Mouse (Mus musculus) CD4-positive, CD25-positive, alpha-beta regulatory T cell, adult 2 months (primary cell): Measurements from ENCODE around the gene Ptpn5.

Experiments used
- DNase-seq: peaks from one replicate; pipeline ENCODE4 v3.0.0-alpha.2; 2012; ENCODE audit warnings: low read depth, low spot score

Ptpn5 gene

GRCm38 (mm10) chr7:47059339-47059738, 74.1 kb downstream of the Ptpn5 start:
- DNase-seq: no peak

- DNase-seq: no peak
These were observed 77.2 kb downstream of the Ptpn5 start for GRCm38 (mm10) chr7:47056273-47056672.

GRCm38 (mm10) chr7:47055744-47056143, 77.7 kb downstream of the Ptpn5 start:
- DNase-seq: no peak

DNA sequence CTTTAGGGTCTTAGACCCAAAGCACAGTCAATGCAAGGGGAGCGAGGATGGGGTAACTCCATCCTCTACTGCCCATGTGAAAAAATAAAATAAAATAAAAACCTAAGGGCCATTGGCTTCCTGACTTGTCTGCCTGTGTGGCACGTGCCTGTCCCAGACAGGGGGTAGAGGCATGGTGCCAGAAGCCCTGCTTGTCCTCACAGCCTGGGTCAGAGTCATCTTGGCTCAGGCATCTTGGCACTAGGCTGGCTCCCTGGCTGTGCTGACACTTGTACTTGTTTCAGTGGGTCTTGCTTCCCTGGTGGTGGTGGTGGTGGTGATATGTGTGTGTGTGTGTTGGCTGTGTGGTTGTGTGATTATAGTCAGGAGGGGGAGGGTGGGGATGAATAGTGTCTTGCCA, 78.8 kb downstream of the Ptpn5 start:
- DNase-seq: no peak

GRCm38 (mm10) chr7:47053287-47053686, 80.2 kb downstream of the Ptpn5 start:
- DNase-seq: no peak

GRCm38 (mm10) chr7:47052276-47052675, 81.2 kb downstream of the Ptpn5 start:
- DNase-seq: no peak

DNA sequence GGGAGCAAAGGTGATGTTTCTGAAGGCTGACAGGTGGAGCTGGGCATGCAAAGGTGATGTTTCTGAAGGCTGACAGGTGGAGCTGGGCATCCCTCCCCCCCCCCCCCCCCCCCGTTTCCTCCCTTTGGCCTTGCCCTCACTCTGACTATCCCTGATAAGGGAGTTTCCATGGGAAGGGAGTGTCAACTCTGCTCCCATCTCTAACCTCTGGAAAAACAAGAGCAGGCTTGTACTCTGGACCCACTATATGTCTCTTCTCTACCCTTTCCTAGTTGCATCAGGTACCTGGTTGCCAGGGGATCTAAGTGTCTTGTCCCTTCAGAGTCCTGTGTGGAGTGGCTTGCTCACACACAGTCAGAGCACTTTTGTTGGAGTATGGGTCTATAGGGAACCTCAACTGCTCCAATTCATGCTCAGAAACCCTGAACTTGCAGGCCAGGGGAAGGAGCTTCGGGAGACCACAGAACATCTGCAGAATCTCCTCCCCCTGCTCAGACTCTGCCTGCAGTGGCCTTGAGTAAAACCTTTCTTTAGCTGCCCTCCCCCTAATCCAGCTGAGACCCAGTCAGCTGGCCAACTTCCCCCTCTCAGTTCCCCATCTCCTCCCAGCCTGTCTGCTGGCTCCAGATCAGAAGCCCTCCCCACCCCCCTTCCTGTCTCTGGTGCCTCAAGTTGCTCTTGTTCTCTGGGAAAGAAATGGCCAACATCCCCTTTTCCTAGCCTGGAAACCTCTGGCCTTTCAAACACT, 81.9 kb downstream of the Ptpn5 start:
- peak; percentile 14 for DNase-seq

DNA sequence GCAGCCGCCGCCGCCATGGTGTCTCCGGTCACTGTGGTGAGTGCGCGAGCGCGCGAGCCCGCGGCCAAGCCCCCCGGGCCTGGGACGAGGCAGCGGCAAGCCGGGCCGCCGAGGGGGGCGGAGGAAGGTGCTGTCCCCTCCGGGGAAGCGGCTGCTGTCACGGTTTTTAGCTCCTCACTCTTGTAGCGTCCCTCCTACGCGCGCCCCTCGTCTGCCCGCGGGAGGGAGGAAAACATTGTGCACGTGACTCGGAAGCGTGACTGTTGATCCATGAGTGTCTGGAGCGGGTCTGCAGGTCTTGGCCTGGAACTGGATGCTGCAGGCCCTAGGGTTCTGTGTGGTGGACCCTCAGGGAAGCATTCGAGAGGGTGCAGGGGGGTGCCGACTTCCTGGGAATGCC, 82.7 kb downstream of the Ptpn5 start:
- DNase-seq: peak; percentile 85

DNA sequence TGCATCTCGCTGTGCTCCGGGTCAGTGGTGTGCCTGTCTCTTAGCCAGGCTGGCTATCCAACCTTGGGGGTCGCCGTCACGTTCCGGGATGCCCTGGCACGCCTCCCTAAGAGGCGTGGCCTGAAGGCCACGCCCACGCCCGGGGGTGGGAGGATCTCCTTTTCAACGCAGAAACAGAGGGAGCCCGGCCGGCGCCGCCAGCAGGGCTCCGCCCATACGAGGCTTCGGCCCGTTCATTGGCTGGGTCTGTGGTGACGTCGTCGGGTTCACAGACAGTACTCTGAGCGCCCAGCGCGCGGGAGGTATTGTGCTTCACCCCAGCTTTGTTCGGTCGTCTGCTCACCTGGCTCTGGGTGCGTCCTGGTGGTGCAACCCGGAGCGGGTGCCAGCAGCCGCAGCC, 83.1 kb downstream of the Ptpn5 start, which contains the start of gene Tmem86a:
Gene Tmem86a, plus strand, starts transcription at position 236 of the 400 bp plus-strand sequence.
- DNase-seq: peak; percentile 97

DNA sequence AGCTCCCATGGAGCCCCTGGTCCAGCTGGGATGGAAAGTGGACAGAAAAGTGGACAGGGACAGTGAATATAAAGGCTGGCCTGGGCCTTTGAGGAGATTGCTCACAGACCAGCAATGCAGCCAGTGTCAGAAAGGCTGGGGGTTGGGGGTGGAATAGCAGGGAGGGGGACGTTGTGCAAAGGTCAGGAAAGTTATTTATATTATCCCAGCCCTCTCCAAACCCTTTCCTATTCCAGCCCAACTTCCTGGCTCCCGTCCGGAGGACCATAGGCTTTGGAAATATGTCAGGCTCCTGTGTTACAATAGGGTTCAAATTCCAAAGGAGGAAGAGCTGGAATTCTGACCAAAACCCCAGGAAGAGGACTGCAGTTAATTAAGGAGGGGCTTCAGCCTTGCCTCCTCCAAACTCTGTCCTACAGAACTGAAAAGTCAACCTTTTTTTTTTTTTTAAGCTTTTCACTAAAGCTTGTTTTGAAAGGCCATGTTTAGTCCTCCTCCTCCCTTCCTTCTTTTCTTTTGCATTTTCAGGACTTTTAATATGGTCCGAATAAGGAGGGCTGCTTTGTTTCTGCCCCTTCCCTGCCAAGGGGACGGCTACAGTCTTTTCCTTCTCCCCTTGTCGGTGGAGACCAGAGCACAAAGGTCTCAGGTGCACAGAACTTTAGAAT, 90.5 kb downstream of the Ptpn5 start:
- DNase-seq: no peak

DNA sequence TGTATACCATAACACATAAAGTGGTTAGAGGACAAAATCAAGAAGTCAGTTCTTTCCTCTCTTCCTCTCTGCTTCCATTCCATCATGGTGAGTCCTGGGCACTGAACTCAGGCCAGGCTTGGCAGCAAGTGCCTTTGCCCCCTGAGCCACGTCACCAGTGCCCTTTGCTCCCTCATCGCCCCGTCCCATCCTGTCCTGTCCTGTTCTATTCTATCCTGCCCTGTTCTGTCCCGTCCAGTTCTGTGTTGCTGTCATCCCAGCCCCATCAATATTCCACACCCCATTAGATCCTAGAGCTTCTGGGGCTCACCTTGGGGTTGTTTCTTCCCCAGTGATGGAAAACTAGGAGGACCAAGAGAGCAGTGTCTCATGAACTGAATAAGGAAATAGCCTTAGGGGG, 91.4 kb downstream of the Ptpn5 start:
- DNase-seq: no peak

DNA sequence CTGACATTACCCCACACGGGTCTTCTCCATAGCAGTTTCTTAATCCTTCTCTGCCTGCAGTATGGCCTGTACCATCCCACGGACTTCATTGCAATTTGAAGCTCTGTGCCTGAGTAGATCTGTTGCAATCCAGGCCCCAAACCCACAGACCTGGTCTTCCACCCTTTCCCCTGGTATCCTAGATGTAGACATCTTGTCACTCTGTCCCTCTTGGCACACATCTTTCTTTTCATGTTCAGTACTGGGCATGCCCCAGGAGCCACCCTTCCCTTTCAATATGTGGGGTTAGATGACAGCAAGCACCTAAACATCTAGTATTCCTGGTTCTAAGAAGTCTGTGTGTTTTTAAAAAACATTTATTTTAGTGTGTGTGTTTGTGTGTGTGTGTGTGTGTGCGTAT, 91.8 kb downstream of the Ptpn5 start:
- DNase-seq: no peak

DNA sequence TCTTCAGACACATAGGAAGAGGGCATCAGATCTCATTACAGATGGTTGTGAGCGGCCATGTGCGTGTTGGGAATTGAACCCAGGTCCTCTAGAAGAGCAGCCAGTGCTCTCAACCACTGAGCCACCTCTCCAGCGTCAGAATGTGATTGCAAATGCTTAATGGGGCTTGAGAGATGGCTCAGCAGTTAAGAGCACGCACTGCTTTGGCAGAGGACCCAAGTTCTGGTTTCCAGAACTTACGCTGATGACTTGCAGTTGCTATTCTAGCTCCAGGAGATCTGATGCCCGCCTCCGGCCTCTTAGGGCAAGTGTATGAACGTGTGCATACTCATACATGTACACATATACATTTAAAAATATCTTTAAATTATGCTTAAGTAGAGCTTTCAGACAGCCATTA, 98.1 kb downstream of the Ptpn5 start:
- no peak for DNase-seq

GRCm38 (mm10) chr7:47034785-47035384, 98.6 kb downstream of the Ptpn5 start:
- no peak for DNase-seq

- DNase-seq: no peak
These were observed 102.1 kb downstream of the Ptpn5 start for GRCm38 (mm10) chr7:47031371-47031770.

- peak; percentile 53 for DNase-seq
These were observed 102.8 kb downstream of the Ptpn5 start for GRCm38 (mm10) chr7:47030517-47031193.
